Mouse (Mus musculus): ENCODE results near the gene Hspb6.

Gene Hspb6

GRCm38 (mm10) chr7:30604944-30605343 lies 53.0 kb downstream of the Hspb6 start:
- no peak for DNase-seq (ENCODE audit: extremely low read depth, insufficient read length, low spot score)

All from 3134 (cell line).